8 mouse cellular contexts compared by ENCODE assay signal in the genomic region with DNA sequence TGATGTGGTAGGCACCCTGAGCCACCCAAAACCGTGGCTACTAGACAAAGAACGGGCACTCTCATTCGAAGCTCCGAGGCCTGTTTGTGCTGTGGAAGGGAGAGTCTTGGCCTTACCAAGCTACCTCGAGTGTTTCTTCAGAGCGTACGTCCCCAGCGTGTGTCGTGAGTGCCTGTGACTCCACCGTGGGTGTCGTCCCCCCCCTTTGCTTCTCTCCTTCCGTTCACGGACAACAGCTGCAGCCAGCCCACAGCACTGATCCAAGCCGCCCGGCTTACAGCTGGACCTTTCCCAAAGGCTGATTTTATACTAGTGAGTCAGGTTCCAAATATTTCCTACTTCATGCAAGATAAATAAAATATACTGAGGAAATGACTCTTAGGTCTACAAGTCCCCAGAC.
DNase-seq lines count a peak whose midpoint lies in the region; ATAC-seq and TF ChIP-seq lines count a peak whose summit lies in the region.

No protein-coding gene starts in this region.

- no peak overlapping the region for H3K4me3 ChIP-seq in cerebellum, adult 2 months (replicated peaks; ENCODE audit: insufficient read depth, low read depth, low read length)
- H3K4me3 ChIP-seq in liver, embryonic 11.5 days (ENCODE audit: low read depth, low read length), result no peak overlapping the region

- 34% methylated on average over 15 of the region's 15 CpGs for WGBS in cerebellum, adult 2 months
- WGBS in liver, embryonic 11.5 days, result 88% methylated on average over 15 of the region's 15 CpGs

- peak; percentile 37 for DNase-seq in left cerebral cortex, adult 18-20 months (ENCODE audit: low spot score in 2 of 2)
- no peak for DNase-seq in left cerebral cortex, adult 11 months (ENCODE audit: low spot score)
- DNase-seq in fibroblast of lung, adult 2 months (ENCODE audit: low read depth), result peak; percentile 17
- DNase-seq in heart, postnatal 10 days, result peak; percentile 70 to 74
- peak; percentile 58 for DNase-seq in lung, postnatal 36 days
- no peak for DNase-seq in cerebellum, adult 11 months
- DNase-seq in cerebellum, adult 2 months, result no peak
- no peak for DNase-seq in liver, embryonic 11.5 days (ENCODE audit: low spot score)

- no peaks in the 10 kb centered on the region for H3K27me3 ChIP-seq in cerebellum, adult 2 months (ENCODE audit: control insufficient read depth, insufficient read depth, low read length)
- no peaks in the 10 kb centered on the region for H3K27me3 ChIP-seq in liver, embryonic 11.5 days (replicated peaks; ENCODE audit: control insufficient read depth, insufficient read depth, low read length)

- no peak for TF ChIP-seq CTCF in cerebellum, adult 2 months (IDR thresholded peaks at IDR 0.05; ENCODE audit: borderline replicate concordance, insufficient read depth, low read depth, low read length)

- no peaks in the 10 kb centered on the region for H3K9me3 ChIP-seq in liver, embryonic 11.5 days (ENCODE audit: control insufficient read depth, low read length)

- ATAC-seq in liver, embryonic 11.5 days (replicated peaks; ENCODE audit: low FRiP score), result no peak

- intact Hi-C loops in heart, postnatal 10 days (cut with DNase I), result no loop called here

- no peak overlapping the region for H3K9ac ChIP-seq in liver, embryonic 11.5 days (ENCODE audit: low read depth, low read length)

- no peak overlapping the region for H3K27ac ChIP-seq in cerebellum, adult 2 months (ENCODE audit: insufficient read depth, low read length)
- H3K27ac ChIP-seq in liver, embryonic 11.5 days (ENCODE audit: low read depth, low read length), result no peak overlapping the region

- no peak overlapping the region for H3K4me2 ChIP-seq in liver, embryonic 11.5 days

- H3K36me3 ChIP-seq in liver, embryonic 11.5 days (ENCODE audit: control insufficient read depth, insufficient read depth, low read length), result no peaks in the 10 kb centered on the region

- no peaks in the 10 kb centered on the region for H3K4me1 ChIP-seq in cerebellum, adult 2 months (ENCODE audit: control insufficient read depth, insufficient read depth, low read length)
- no peaks in the 10 kb centered on the region for H3K4me1 ChIP-seq in liver, embryonic 11.5 days (replicated peaks; ENCODE audit: control insufficient read depth, insufficient read depth, low read length)

- TF ChIP-seq POLR2A in cerebellum, adult 2 months (IDR thresholded peaks at IDR 0.05; ENCODE audit: borderline replicate concordance, insufficient read depth, low read length), result no peak

Comparison
In these comparisons a context has a peak if more than half of its experiments do, and no peak if none do; other contexts are left out.
1. DNase-seq: peak in left cerebral cortex, adult 18-20 months (2 of 2), fibroblast of lung, adult 2 months (single experiment), heart, postnatal 10 days (2 of 2) and lung, postnatal 36 days (single experiment); none in left cerebral cortex, adult 11 months (single experiment), cerebellum, adult 11 months (single experiment), cerebellum, adult 2 months (0 of 2) and liver, embryonic 11.5 days (single experiment).